Mouse (Mus musculus): ENCODE measurements around the gene Ppp1r18. TPM values are rescaled to one million over a fixed set of nuclear protein-coding genes. Genes with fewer than 3 reads are reported as not detected.

Ppp1r18 gene
- total RNA-seq (2021) = 36.5 and 36.8 TPM in 2 replicates
- long read RNA-seq, partial matches to known transcripts = 0 of 8 reads
- long read RNA-seq, other reads (novel, unspliced or antisense) = 4 of 8 reads

DNA sequence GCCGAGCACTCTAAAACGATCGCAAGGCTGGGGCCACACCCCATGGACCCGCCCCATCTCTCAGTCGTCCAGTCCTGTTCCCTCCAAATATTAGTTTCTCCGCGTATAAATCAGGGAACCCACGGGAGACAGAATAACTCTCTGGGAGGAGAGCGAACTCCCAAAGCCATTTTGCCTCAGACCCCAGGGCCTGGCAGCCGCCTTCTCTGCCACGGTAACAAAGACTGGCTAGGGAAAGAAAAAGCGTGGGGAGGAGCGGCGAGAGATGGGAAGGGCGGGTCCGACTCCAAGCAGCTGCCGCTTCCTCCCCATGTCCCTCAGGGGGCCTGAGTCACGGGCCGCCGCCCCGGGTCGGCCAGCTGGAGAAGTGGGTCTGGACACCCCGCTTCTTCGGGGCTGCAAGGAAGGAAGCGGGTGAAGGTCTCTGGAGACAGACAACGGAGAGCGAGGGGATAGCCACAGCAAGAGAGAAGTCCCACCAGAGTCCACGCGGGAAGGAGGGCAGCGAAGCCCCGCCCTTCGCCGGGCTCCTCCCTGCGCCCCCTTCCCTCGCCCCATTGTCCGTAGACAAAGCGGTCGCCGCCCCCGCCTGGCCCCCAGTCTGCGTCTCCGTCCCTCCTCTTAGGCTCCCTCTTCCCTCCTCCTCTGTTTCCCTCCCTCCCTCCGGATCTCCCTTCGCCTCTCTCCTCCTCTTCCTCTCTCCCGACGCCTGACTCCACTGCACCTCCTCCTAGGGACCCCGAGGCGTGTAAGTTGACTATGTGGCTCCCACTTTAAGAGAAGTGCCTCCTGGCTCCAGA, at the start of gene Ppp1r18:
Ppp1r18 (plus strand) TSS at position 113 of the 800 bp plus-strand sequence.
- peak; percentile 74 for DNase-seq

DNA sequence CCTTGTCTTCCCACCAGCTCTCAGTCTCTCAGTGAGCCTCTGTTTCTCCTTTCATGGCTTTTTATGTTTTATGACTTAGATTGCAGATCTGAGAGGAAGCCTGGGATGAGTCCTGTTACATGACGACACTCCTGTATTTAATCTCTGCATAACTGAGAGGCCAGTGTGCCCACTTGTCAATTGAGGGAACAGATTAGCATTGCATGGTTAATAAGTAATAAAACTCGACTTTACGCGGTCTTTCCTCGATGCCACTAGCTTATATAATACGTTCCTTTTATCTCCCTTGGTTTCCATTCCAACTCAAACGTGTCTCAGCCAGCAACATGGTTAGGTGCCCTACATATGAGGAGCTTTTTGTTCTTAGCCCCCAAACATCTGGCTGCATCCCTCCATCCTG, 49.6 kb upstream of the Ppp1r18 start:
- no peak for DNase-seq

DNA sequence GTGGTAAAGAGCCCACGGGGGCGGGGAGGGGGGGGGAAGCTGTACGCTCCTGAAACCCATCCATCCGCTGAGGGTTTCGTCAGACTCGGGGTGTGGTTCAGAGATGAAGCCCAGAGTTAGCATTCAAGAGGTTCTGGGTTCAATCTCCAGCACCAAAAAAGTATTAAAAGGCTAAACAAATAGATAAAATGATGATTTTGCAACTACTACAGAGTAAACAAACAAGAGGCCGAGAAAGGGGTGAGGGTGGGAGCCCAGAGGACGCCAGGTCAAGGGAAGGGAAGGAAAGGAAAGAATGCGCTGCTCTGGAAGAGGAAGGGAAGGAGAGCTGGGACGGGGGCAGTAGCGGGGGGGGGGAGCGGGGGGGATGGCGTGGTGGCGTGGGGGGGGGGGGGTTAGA, 48.7 kb upstream of the Ppp1r18 start:
- no peak for DNase-seq

DNA sequence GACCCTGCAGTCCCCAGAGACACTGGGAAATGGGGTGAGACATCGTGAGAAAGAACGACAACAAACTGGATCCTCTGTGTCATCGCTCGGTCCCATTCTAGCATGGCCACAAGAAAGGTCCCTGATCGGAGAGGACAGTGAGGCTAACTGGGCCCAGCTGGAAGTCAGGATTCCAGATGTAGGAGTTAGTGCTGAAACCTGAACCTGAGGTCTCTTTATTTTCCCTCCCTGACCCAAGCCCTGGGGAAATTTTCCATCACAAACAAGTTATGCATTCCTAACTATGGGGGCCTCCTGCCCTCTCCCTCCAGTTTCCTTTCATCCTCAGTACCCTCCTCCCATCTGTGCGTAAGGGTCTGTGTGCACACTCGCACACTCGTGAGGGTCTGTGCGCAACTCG, 48.2 kb upstream of the Ppp1r18 start:
- no peak for DNase-seq

DNA sequence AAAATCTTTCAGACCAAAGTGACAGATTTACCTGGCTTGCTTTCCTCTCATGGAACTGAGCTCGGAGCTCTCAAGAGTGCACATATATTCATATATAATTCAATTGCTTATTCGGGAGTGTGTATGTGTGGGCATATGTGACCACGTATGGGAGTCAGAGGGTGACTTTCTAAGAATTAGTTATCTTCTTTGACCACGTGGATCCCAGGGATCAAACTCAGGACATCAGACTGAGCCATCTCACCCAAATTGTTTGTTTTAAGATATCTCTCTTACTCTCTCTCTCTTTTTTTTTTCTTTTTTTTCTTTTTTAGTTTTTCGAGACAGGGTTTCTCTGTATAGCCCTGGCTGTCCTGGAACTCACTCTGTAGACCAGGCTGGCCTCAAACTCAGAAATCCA, 45.3 kb upstream of the Ppp1r18 start:
- no peak for DNase-seq

DNA sequence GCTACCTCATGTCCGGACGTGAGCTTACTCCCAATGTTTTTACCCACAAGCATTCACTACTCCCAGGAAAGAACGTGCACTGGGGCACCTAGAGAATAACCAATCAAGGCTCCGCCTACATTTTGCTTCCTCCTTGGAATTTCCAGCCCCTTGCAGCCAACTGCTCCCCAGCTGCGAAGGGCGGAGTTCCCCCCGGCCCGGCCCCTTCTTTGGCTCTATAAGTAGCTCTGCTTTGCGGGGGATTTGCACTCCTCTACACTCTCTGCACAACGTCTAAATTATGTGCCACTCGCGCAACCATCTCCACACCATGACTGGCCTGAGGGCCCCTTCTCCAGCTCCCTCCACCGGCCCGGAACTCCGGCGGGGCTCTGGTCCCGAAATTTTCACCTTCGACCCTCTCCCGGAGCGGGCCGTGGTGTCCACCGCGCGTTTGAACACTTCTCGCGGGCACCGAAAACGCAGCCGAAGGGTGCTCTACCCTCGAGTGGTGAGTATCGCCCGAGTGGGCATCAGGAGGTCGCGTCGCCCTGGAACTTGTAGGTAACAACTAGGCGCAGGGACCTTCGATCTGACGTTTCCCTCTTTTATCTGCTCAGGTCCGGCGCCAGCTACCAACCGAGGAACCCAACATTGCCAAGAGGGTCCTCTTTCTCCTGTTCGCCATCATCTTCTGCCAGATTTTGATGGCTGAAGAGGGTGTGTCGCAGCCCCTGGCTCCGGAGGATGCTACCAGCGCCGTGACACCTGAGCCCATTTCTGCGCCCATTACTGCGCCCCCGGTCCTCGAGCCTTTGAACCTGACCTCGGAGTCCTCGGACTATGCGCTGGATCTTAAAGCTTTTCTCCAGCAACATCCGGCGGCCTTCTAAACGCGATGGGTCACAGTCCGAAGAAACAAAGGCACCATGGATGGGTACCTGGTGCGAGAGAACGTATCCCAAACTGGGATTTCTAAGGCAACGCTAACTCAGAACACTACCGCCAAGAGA, 43.7 kb upstream of the Ppp1r18 start, which contains the start of gene Ier3:
Ier3 (plus strand) TSS at position 246 of the 992 bp plus-strand sequence.
- DNase-seq = peak; percentile 84

DNA sequence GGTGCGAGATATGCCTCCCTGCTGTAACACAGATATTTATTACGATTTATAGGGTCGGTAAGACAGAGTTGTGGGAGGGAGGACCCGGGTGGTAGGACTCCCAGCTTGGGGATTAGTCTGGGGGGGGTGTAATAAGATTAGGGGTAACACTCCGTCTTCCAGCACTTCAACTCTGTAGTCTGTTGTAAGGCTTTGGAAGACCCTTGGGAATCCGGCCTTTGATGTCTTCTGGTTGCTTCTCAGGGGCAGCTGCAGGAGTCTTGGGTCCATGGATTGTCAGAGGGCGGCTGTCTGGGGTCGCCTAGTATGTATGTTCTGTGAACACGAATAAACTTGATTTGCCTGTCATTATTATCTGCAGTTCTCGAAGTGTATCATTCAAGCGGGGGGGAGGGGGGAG, 42.8 kb upstream of the Ppp1r18 start:
- no peak for DNase-seq

DNA sequence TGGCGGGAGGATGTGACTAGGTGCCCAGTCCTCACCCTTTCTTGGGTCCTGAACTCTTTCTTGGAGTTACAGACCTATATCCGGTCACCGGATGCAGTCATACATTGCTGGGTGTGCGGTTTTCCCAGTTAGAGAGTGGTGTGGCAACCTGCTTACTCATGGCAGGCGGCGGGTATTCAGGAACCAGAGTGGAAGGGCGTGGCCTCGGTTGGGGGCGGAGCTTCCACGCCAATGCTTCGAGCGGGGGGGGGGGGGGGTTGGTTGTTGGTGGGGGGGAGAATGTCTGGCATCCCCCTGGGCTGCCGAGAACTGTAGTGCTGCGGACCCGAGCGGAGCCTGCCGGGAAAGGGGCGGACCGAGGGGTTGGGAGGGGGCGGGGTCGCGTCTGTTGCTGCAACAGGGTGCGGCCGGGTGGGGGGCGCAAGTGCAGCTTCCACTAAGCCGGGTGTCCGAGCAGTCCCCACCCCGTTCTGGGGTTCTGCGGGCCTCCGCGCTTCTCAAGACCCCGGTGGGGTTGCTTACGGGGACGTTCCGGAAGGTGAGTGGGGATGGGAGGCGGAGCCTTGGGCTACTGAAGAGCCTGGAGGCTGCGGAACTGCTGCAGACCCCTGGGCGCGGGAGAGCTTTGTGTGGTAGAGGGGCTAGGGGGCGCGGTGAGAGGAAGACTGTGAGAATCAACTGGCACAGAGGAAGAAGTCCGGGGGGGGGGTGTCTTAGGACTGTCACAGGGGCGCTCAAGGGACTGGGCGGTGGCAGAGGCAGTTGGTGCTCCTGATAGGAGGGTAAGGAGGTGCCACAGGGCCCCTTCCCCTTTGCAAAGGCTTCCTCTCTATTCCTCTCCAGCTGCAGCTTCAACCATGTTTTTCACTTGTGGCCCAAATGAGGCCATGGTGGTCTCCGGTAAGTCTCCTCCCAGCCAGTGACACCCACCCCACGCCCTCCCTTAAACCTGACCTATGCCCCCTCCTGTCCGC, 42.1 kb upstream of the Ppp1r18 start, which contains the start of gene Flot1:
Flot1 (plus strand) TSS at position 267 of the 974 bp plus-strand sequence.
- peak; percentile 87 for DNase-seq

DNA sequence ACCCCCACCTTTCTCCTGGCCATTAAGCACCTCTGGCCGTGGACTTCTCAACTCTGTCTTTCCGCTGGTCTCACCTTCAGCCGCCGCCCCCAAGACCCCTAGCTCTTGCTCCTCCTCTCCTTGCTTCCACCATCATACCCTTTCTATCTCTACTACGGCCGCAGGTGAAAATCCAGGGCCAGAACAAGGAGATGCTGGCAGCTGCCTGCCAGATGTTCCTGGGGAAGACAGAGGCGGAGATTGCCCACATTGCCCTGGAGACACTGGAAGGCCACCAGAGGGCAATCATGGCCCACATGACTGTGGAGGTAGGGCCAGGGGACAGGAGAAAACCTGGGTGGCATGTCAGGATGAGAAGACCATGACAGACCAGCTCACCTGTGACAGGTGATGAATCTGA, 41.0 kb upstream of the Ppp1r18 start:
- no peak for DNase-seq

DNA sequence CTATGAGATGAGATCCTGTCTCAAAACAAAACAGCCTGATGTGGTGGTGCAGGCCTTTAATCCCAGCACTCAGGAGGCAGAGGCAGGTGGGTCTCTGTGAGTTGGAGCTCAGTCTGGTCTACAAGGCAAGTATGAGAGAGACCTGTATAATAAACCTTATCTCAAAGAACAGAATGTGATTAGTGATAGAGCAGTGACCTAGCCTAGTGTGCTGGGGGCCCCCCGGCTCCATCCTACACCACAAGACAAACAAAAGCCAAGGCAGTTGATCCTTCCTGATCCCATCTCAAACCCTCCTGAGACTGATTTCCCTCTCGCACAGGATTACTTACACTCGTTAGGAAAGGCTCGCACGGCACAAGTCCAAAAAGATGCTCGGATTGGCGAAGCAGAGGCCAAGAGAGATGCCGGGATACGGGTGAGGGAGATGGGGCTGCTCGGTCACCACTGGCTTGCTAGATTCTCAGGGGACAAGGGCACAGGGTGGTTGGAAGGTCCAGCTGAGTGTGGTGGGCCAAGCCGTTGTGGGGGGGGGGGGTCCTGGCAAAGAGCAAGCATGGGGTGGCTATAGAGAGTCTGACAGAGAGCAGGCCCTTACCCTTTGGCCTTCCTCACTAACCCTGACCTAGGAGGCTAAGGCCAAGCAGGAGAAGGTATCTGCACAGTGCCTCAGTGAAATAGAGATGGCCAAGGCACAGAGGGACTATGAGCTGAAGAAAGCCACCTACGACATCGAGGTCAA, 40.1 kb upstream of the Ppp1r18 start:
- no peak for DNase-seq

DNA sequence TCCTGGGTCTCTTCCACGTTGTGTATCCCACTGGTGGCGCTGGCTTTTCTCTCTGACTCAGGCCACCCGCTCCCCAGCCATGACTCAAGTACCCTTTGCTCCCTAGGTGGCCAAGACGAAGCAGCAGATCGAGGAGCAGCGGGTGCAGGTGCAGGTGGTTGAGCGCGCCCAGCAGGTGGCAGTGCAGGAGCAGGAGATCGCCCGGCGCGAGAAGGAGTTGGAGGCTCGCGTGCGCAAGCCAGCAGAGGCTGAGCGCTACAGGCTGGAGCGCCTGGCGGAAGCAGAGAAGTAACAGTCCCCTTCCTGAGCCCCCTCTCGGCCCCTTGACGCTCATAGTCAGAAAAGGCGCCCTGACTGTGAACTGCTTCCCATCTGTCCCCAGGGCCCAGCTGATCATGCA, 35.7 kb upstream of the Ppp1r18 start:
- DNase-seq = peak; percentile 84

DNA sequence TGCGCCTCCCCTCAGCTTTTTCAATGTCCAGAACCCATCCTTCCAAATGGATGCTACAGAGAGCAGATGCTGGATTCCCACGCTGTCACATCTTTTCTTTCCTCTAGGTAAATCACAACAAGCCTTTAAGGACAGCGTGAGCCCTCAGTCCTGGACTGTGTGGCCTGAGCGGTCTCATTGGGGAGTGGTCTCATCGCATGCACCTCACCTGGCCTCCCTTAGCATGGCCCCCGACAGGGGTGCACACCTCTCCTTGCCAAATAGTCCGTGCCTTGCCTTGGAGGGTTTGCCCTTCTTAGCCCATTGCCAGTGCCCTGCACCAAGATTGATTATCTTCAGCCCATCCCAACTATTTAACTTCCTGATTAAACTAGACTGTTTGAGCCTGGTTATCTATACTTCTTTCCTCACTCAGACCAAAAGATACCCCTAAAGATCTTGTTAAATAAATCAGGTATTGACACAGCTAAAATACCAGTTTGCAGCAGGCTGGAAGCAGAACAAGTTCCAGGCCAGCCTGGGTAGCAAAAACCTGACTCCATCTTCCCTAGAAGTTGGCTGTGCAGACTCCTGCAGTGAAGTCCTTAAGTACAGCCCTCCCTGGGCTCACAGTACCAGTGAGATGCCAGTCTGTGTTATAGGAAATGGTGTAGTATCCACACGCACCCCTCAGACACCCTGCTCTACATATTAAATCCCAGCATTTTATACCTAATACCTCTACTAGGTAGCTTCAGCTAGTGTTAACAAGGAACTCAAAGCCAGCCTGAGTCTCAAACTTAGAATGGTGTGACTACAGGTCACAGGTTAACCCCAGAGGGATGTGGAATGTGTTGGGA, 32.8 kb upstream of the Ppp1r18 start:
- no peak for DNase-seq

DNA sequence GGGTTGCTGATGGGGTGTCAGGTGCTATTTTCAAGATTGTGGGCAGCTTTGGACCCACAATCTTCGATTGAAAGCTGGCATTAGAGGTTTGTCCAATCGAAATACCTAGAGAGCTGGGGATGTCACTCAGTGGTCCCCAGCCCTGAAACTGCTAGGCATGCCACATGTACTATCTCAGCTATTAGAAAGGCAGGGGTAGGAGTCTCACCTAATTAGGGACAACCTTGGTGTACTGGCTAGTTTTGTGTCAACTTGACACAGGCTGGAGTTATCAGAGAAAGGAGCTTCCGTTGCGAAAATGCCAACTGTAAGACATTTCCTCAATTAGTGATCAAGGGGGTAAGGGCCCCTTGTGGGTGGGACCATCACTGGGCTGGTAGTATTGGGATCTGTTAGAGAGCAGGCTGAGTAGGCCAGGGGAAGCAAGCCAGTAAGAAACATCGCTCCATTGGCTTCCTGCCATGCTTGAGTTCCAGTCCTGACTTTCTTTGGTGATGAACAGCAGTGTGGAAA, 32.1 kb upstream of the Ppp1r18 start:
- no peak for DNase-seq

DNA sequence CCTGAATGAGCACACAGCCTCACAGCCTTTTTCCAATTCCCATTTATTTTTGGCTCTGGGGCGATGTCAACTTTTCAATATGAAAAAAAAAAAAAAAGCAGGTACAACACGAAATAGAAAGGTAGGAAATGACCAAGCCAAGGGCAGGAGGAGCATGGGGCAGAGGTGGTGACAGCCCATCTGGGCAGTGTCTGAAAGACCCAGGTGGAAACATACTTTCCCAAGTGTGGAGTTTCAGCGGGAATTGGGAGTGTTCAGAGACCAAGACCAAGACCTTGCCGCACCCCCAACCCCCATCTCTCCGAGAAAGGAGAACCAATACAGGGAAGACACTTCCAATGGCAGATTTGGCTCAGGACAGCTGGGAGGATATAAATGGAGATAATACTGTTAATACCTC, 31.5 kb upstream of the Ppp1r18 start:
- DNase-seq = no peak

DNA sequence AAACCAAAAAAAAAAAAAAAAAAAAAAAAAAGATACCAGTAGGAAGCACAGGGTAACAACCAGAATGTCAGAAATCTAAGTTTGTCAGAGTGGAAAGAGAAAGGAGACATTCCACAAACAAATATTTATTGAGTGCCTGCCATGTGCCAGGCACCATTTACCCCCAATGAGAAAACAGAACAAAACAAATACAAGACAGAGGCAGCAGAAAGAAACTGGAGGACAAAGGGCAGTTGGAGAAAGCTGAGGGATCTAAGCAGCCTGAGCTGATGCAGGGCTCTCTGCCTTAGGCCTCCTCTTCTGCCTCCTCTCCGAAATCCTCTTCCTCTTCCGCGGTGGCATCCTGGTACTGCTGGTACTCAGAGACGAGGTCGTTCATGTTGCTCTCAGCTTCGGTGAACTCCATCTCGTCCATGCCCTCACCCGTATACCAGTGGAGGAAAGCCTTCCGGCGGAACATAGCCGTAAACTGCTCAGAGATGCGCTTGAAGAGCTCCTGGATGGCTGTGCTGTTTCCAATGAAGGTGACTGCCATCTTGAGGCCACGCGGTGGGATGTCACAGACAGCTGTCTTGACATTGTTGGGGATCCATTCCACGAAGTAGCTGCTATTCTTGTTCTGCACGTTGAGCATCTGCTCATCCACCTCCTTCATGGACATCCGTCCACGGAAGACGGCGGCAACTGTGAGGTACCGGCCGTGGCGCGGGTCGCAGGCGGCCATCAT, 30.5 kb upstream of the Ppp1r18 start:
- DNase-seq = no peak

DNA sequence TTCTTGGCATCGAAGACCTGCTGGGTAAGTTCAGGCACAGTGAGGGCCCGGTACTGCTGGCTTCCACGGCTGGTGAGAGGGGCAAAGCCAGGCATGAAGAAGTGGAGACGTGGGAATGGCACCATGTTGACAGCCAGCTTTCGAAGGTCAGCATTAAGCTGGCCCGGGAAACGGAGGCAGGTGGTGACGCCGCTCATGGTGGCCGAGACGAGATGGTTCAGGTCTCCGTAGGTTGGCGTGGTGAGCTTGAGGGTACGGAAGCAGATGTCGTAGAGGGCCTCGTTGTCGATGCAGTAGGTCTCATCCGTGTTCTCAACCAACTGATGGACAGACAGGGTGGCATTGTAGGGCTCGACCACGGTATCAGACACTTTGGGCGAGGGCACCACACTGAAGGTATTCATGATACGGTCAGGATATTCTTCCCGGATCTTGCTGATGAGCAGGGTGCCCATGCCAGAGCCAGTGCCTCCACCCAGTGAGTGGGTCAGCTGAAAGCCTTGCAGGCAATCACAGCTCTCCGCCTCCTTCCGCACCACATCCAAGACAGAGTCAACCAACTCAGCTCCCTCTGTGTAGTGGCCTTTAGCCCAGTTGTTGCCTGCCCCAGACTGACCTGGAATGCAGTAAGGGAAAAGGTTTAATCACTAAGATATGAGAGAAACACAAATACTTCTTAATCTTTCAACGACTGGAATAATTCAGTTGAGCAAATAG, 29.8 kb upstream of the Ppp1r18 start:
- no peak for DNase-seq

DNA sequence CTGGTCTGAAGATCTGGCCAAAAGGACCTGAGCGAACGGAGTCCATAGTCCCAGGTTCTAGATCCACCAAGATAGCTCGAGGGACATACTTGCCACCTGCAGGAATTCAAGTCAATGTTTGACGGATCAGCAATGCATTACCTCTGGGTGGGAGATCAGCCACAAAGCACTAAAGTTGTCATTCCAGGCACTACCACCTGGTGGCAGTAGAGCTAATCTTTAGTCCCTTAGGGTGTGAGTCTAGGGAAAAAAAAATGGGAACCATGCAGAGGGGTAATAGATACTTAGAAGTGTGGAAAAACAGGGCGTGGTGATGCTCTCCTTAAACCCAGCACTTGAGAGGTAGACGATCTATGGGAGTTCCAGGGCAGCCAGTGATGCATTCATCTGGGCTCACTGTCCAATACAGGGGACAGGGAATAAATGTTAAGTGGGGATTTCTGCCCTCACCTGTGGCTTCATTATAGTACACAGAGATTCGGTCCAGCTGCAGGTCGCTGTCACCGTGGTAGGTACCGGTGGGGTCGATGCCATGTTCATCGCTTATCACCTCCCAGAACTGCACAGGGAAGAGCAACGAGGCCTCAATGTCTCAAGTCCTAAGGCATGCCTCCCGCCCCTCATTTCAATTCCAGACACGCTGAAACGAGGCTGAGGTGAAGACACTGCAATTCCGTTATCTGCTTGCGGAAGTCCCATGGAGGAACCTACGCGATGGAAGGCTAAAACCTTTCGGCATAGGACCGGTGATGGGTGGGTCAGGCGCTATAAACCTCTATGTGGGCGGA, 29.0 kb upstream of the Ppp1r18 start:
- DNase-seq = peak; percentile 71

Data from adrenal gland, postnatal 25 days (tissue).